24 mouse cellular contexts compared by ENCODE assay signal in the genomic region with DNA sequence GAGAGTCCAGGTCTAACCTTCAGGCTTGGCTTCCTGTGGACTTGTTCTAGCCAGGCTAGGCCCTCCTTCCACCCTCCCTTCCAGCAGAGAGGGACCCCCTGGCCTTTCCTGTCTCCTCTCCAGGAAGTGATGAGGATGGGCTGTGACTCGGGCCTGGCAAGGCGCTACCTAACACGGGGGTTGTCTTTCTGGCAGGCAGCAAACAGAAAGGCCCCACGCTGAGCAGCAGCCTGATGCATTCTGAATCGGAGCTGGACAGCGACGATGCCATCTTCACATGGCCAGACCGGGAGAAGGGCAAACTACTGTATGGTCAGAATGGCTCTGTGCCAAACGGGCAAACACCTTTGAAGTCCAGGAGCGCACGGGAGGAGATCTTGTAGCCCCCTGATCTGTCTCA.
A peak's percentile ranks its signal among the peaks of the same experiment; 100 is the strongest.
DNase-seq lines count a peak whose midpoint lies in the region; ATAC-seq and TF ChIP-seq lines count a peak whose summit lies in the region.
"Had no signal": no experiment of that assay in that cellular context is flagged by ENCODE, and none has a peak within 500 bp of the region (broad histone marks: within the 10 kb centered on the region; RNA-seq: fewer than 3 reads in every experiment).

No protein-coding gene starts in this region.

- H3K27me3 ChIP-seq in hindbrain, postnatal 0 days (ENCODE audit: insufficient read depth, low read length) = no peaks in the 10 kb centered on the region
- H3K27me3 ChIP-seq in hindbrain, embryonic 11.5 days (ENCODE audit: control insufficient read depth, insufficient read depth, low read length) = no peaks in the 10 kb centered on the region
- no peaks in the 10 kb centered on the region for H3K27me3 ChIP-seq in midbrain, embryonic 16.5 days (ENCODE audit: control insufficient read depth, insufficient read depth, low read depth, low read length)
- H3K27me3 ChIP-seq in midbrain, embryonic 11.5 days (ENCODE audit: control insufficient read depth, insufficient read depth, low read length) = no peaks in the 10 kb centered on the region
- no peaks in the 10 kb centered on the region for H3K27me3 ChIP-seq in limb, embryonic 13.5 days
- H3K27me3 ChIP-seq: CH12.LX; limb, embryonic 15.5 days; liver, embryonic 15.5 days; midbrain, embryonic 12.5 days; neural tube, embryonic 13.5 days had no signal

- no peak for TF ChIP-seq CTCF in hindbrain, postnatal 0 days (IDR thresholded peaks at IDR 0.05; ENCODE audit: low read depth)

- DNase-seq in cerebellum, adult 11-12 months = peak; percentile 29
- no peak for DNase-seq in hindbrain, postnatal 0 days (ENCODE audit: low spot score)
- DNase-seq in hindbrain, embryonic 11.5 days (ENCODE audit: low spot score) = no peak
- DNase-seq in midbrain, embryonic 11.5 days (ENCODE audit: low spot score, missing footprints) = no peak
- no peak for DNase-seq in lung, postnatal 36 days
- DNase-seq: adrenal gland, adult 2 months; heart, postnatal 14 days; kidney, adult 9 months; kidney, postnatal 10 days; layer of hippocampus, adult 9-11 months; lung, embryonic 14.5 days had no signal

- peak overlapping the region; percentile 15; the same call in 1 of the 2 replicates for H3K27ac ChIP-seq in hindbrain, postnatal 0 days
- H3K27ac ChIP-seq in hindbrain, embryonic 11.5 days (ENCODE audit: low read depth, low read length) = no peak overlapping the region
- no peak overlapping the region for H3K27ac ChIP-seq in midbrain, embryonic 16.5 days (ENCODE audit: low read length)
- no peak overlapping the region for H3K27ac ChIP-seq in midbrain, embryonic 11.5 days (ENCODE audit: low read depth, low read length)
- no peak overlapping the region for H3K27ac ChIP-seq in limb, embryonic 13.5 days
- H3K27ac ChIP-seq: hindbrain, embryonic 10.5 days; limb, embryonic 15.5 days; liver, embryonic 15.5 days; midbrain, embryonic 12.5 days; neural tube, embryonic 13.5 days had no signal

- H3K4me3 ChIP-seq in hindbrain, postnatal 0 days (ENCODE audit: low read length) = no peak overlapping the region
- no peak overlapping the region for H3K4me3 ChIP-seq in hindbrain, embryonic 11.5 days (ENCODE audit: low read depth, low read length)
- no peak overlapping the region for H3K4me3 ChIP-seq in midbrain, embryonic 16.5 days (ENCODE audit: low read depth, low read length)
- H3K4me3 ChIP-seq in midbrain, embryonic 11.5 days (ENCODE audit: low read depth, low read length) = no peak overlapping the region
- H3K4me3 ChIP-seq in limb, embryonic 13.5 days = no peak overlapping the region
- H3K4me3 ChIP-seq: hindbrain, embryonic 10.5 days; limb, embryonic 15.5 days; liver, embryonic 15.5 days; midbrain, embryonic 12.5 days; neural tube, embryonic 13.5 days had no signal

- 48% methylated on average over 11 of the region's 11 CpGs for WGBS in hindbrain, postnatal 0 days
- 70% methylated on average over 11 of the region's 11 CpGs for WGBS in hindbrain, embryonic 11.5 days
- 73% methylated on average over 11 of the region's 11 CpGs for WGBS in midbrain, embryonic 16.5 days
- WGBS in midbrain, embryonic 11.5 days = 79% methylated on average over 11 of the region's 11 CpGs
- WGBS in limb, embryonic 13.5 days = 69% methylated on average over 11 of the region's 11 CpGs

- no peak overlapping the region for H3K9ac ChIP-seq in hindbrain, postnatal 0 days (replicated peaks; ENCODE audit: low read length)
- H3K9ac ChIP-seq in hindbrain, embryonic 11.5 days (ENCODE audit: low read depth, low read length) = no peak overlapping the region
- H3K9ac ChIP-seq in midbrain, embryonic 16.5 days (ENCODE audit: low read depth, low read length) = 0 out of 2 replicates have a peak overlapping the region, but pooled peaks have one; percentile 16
- H3K9ac ChIP-seq in midbrain, embryonic 11.5 days (ENCODE audit: low read length) = no peak overlapping the region
- no peak overlapping the region for H3K9ac ChIP-seq in limb, embryonic 13.5 days
- H3K9ac ChIP-seq: limb, embryonic 15.5 days; liver, embryonic 15.5 days; lung, embryonic 14.5 days; midbrain, embryonic 12.5 days; neural tube, embryonic 13.5 days had no signal

- H3K4me1 ChIP-seq in hindbrain, postnatal 0 days (ENCODE audit: insufficient read depth, low read length) = no peaks in the 10 kb centered on the region
- no peaks in the 10 kb centered on the region for H3K4me1 ChIP-seq in hindbrain, embryonic 11.5 days (replicated peaks; ENCODE audit: control insufficient read depth, insufficient read depth, low read length)
- H3K4me1 ChIP-seq in midbrain, embryonic 16.5 days (ENCODE audit: control insufficient read depth, insufficient read depth, low read length) = no peaks in the 10 kb centered on the region
- H3K4me1 ChIP-seq in midbrain, embryonic 11.5 days (ENCODE audit: control insufficient read depth, insufficient read depth, low read length) = no peaks in the 10 kb centered on the region
- peaks cover 4% of the 10 kb centered on the region; the same call in 1 of the 2 replicates for H3K4me1 ChIP-seq in limb, embryonic 13.5 days
- H3K4me1 ChIP-seq: hindbrain, embryonic 10.5 days; liver, embryonic 15.5 days; midbrain, embryonic 12.5 days; neural tube, embryonic 13.5 days had no signal

- H3K4me2 ChIP-seq in hindbrain, postnatal 0 days (ENCODE audit: low read depth, low read length) = no peak overlapping the region
- no peak overlapping the region for H3K4me2 ChIP-seq in hindbrain, embryonic 11.5 days (replicated peaks; ENCODE audit: low read depth, low read length)
- H3K4me2 ChIP-seq in midbrain, embryonic 16.5 days (ENCODE audit: low read length) = no peak overlapping the region
- no peak overlapping the region for H3K4me2 ChIP-seq in midbrain, embryonic 11.5 days
- no peak overlapping the region for H3K4me2 ChIP-seq in limb, embryonic 13.5 days (replicated peaks)
- H3K4me2 ChIP-seq: limb, embryonic 15.5 days; liver, embryonic 15.5 days; lung, embryonic 14.5 days; midbrain, embryonic 12.5 days; neural tube, embryonic 13.5 days had no signal

- no peaks in the 10 kb centered on the region for H3K9me3 ChIP-seq in hindbrain, postnatal 0 days (ENCODE audit: low read length)
- H3K9me3 ChIP-seq in hindbrain, embryonic 11.5 days (ENCODE audit: control insufficient read depth, low read length) = no peaks in the 10 kb centered on the region
- H3K9me3 ChIP-seq in midbrain, embryonic 16.5 days (replicated peaks; ENCODE audit: control insufficient read depth, low read length, poor library complexity, severe bottlenecking) = no peaks in the 10 kb centered on the region
- H3K9me3 ChIP-seq in midbrain, embryonic 11.5 days (ENCODE audit: control insufficient read depth, low read length) = no peaks in the 10 kb centered on the region
- no peaks in the 10 kb centered on the region for H3K9me3 ChIP-seq in limb, embryonic 13.5 days
- H3K9me3 ChIP-seq: hindbrain, embryonic 10.5 days; limb, embryonic 15.5 days; liver, embryonic 15.5 days; midbrain, embryonic 12.5 days; neural tube, embryonic 13.5 days had no signal

- H3K36me3 ChIP-seq in hindbrain, postnatal 0 days (ENCODE audit: insufficient read depth, low read length) = peaks cover 17% of the 10 kb centered on the region
- H3K36me3 ChIP-seq in hindbrain, embryonic 11.5 days (ENCODE audit: control insufficient read depth, insufficient read depth, low read length) = no peaks in the 10 kb centered on the region
- peaks cover 5% of the 10 kb centered on the region; the same call in 1 of the 2 replicates for H3K36me3 ChIP-seq in midbrain, embryonic 16.5 days (ENCODE audit: control insufficient read depth, insufficient read depth, low read length)
- H3K36me3 ChIP-seq in midbrain, embryonic 11.5 days (ENCODE audit: control insufficient read depth, insufficient read depth, low read length) = peaks cover 8% of the 10 kb centered on the region; the same call in 1 of the 2 replicates
- H3K36me3 ChIP-seq in limb, embryonic 13.5 days = peaks cover 50% of the 10 kb centered on the region

- no peak for ATAC-seq in cerebellum, adult (ENCODE audit: insufficient number of reproducible peaks, low FRiP score, low TSS enrichment)
- ATAC-seq in hindbrain, postnatal 0 days = 0 out of 2 replicates have a peak, but pooled peaks have one; percentile 11
- ATAC-seq in hindbrain, embryonic 11.5 days (ENCODE audit: low FRiP score) = no peak
- no peak for ATAC-seq in midbrain, embryonic 16.5 days
- ATAC-seq in midbrain, embryonic 11.5 days (ENCODE audit: low FRiP score) = no peak
- 0 out of 2 replicates have a peak, but pooled peaks have one; percentile 6 for ATAC-seq in limb, embryonic 13.5 days (ENCODE audit: low FRiP score, low read depth)
- ATAC-seq: activated CD4-positive, CD25-positive, alpha-beta regulatory T cell, adult 4 months; forebrain, embryonic 14.5 days; hindbrain, embryonic 16.5 days; intestine, embryonic 16.5 days had no signal

Comparison
In these comparisons a context has a peak if more than half of its experiments do, and no peak if none do; other contexts are left out.
1. ATAC-seq: peak in hindbrain, postnatal 0 days (single experiment) and limb, embryonic 13.5 days (single experiment); none in cerebellum, adult (single experiment), hindbrain, embryonic 11.5 days (single experiment), midbrain, embryonic 16.5 days (single experiment) and midbrain, embryonic 11.5 days (single experiment).